Mouse (Mus musculus) midbrain, postnatal 0 days (tissue): ENCODE data around the gene Bzw1. TPM values are rescaled to one million over a fixed set of nuclear protein-coding genes. Genes with fewer than 3 reads are reported as not detected.

Source experiments
- ATAC-seq: fragments of 200-750 bp; cut with Nextera tagmentation; 2 replicates; pipeline ENCODE4 v1.8.0; 2017; ENCODE audit warnings: moderate number of reproducible peaks, mild to moderate bottlenecking, moderate TSS enrichment, moderate library complexity; ENCODE audit not compliant: low FRiP score
- DNase-seq: peaks from one replicate; pipeline ENCODE4 v3.0.0-alpha.2; 2015; ENCODE audit warnings: low spot score
- H3K27ac ChIP-seq: fragments of 300-500 bp; sonication (generic); 2 replicates; pipeline ENCODE4 v1.5.1; 2014; ENCODE audit warnings: low read depth, mild to moderate bottlenecking, low read length, mixed read lengths
- H3K27me3 ChIP-seq: fragments of 300-500 bp; sonication (generic); 2 replicates; pipeline ENCODE4 v1.6.1; 2014; ENCODE audit warnings: low read length, control low read depth, mixed read lengths; ENCODE audit not compliant: insufficient read depth
- H3K36me3 ChIP-seq: fragments of 300-500 bp; sonication (generic); 2 replicates; pipeline ENCODE4 v1.6.1; 2014; ENCODE audit warnings: low read length, control low read depth, mixed read lengths; ENCODE audit not compliant: insufficient read depth
- H3K4me1 ChIP-seq: fragments of 300-500 bp; sonication (generic); 2 replicates; pipeline ENCODE4 v1.6.1; 2014; ENCODE audit warnings: mild to moderate bottlenecking, control low read depth, antibody characterized with exemption, low read length, mixed read lengths; ENCODE audit not compliant: insufficient read depth
- H3K4me2 ChIP-seq: fragments of 300-500 bp; sonication (generic); 2 replicates; pipeline ENCODE4 v1.6.1; 2014; ENCODE audit warnings: low read depth, mild to moderate bottlenecking, low read length, mixed read lengths; ENCODE audit not compliant: poor library complexity, severe bottlenecking
- H3K4me3 ChIP-seq: fragments of 300-500 bp; sonication (generic); 2 replicates; pipeline ENCODE4 v1.5.1; 2014; ENCODE audit warnings: low read depth, mild to moderate bottlenecking, low read length, moderate library complexity
- H3K9ac ChIP-seq: fragments of 300-500 bp; sonication (generic); replicated peaks from 2 replicates; pipeline ENCODE4 v1.6.1; 2014; ENCODE audit warnings: mild to moderate bottlenecking, low read length, moderate library complexity, mixed read lengths; ENCODE audit not compliant: poor library complexity, severe bottlenecking
- H3K9me3 ChIP-seq: fragments of 300-500 bp; sonication (generic); 2 replicates; pipeline ENCODE4 v1.6.1; 2016; ENCODE audit warnings: low read length, control low read depth
- CTCF ChIP-seq: IDR thresholded peaks from 2 replicates; pipeline ENCODE4 v1.5.1; 2016; ENCODE audit warnings: antibody characterized with exemption, mild to moderate bottlenecking
- WGBS: fragments of 180-500 bp; shearing (Covaris S2); extraction: QIAGEN DNeasy Blood & Tissue Kit; methylation state at CpG from one replicate; pipeline ENCODE4 v1.1.7; 2014; 5-methylcytosine and 5-hydroxymethylcytosine counted together
- polyA plus RNA-seq: library from polyadenylated mRNA; unstranded; fragments of >200 nt; fragmentation: Nextera tagmentation; extraction: Ambion mirVana; gene quantifications from 2 replicates; pipeline ENCODE4 v1.2.1, GENCODE M21; 2015
- total RNA-seq: library from RNA; depleted of rRNA; stranded (reverse); fragments of >200 nt; gene quantifications from 2 replicates; pipeline ENCODE4 v1.2.3, GENCODE M21; 2014

The Bzw1 gene
- total and polyA plus RNA-seq, 2 experiments from 2014 or later: 251 to 364 TPM

GRCm38 (mm10) chr1:58420032-58420431, 27.3 kb downstream of the Bzw1 start:
- ATAC-seq: no peak
- DNase-seq: no peak
- H3K4me3 ChIP-seq: no peak overlapping the region
- H3K4me2 ChIP-seq: no peak overlapping the region
- no peaks in the 10 kb centered on the region; the same call in 1 of the 2 replicates for H3K4me1 ChIP-seq
- TF ChIP-seq CTCF: no peak
- no peak overlapping the region for H3K9ac ChIP-seq
- H3K9me3 ChIP-seq: no peaks in the 10 kb centered on the region
- 79% methylated on average over 10 of the region's 10 CpGs for WGBS
- no peak overlapping the region for H3K27ac ChIP-seq
- no peaks in the 10 kb centered on the region for H3K27me3 ChIP-seq
- H3K36me3 ChIP-seq: peaks cover 35% of the 10 kb centered on the region

GRCm38 (mm10) chr1:58420961-58421360, 28.3 kb downstream of the Bzw1 start:
- WGBS: 59% methylated on average over 7 of the region's 7 CpGs
- Histone ChIP-seq H3K36me3 (peaks cover 29% of the 10 kb centered on the region), H3K9ac (no peak overlapping the region), H3K27ac (no peak overlapping the region), H3K27me3 (no peaks in the 10 kb centered on the region), H3K4me3 (no peak overlapping the region), H3K4me2 (0 out of 2 replicates have a peak overlapping the region, but pooled peaks have one; percentile 9), H3K4me1 (no peaks in the 10 kb centered on the region; the same call in 1 of the 2 replicates), H3K9me3 (no peaks in the 10 kb centered on the region)
- no peak for TF ChIP-seq CTCF
- DNase-seq (no peak), ATAC-seq (no peak)

DNA sequence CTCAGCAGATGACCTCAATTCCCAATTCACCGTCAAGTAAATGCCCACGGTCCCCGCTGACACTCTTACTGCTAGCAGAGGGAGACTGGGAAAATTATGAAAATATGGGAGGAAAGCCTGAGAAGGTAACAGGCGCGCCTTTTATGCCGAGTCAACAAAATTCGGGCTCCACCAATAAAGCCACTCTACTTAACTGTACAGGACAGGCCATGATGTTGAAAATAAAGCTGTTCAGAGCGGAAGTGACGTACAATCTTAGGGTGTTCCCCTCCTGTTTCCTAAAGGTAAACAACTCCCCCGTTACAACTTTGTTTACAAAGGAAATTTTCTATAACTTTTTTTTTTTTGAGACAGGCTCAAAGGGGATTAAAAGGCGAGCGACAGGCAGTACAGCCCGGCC, 30.2 kb downstream of the Bzw1 start:
- H3K4me1 ChIP-seq: no peaks in the 10 kb centered on the region; the same call in 1 of the 2 replicates
- DNase-seq (peak; percentile 83), ATAC-seq (peak; percentile 65)
- no peaks in the 10 kb centered on the region for H3K27me3 ChIP-seq
- peak overlapping the region; percentile 100 for H3K9ac ChIP-seq
- no peaks in the 10 kb centered on the region for H3K9me3 ChIP-seq
- peak overlapping the region; percentile 96 for H3K4me3 ChIP-seq
- TF ChIP-seq CTCF: no peak
- H3K27ac ChIP-seq: peak overlapping the region; percentile 100
- 5% methylated on average over 13 of the region's 13 CpGs for WGBS
- peaks cover 14% of the 10 kb centered on the region for H3K36me3 ChIP-seq
- peak overlapping the region; percentile 69 for H3K4me2 ChIP-seq

- Histone ChIP-seq H3K4me1 (no peaks in the 10 kb centered on the region; the same call in 1 of the 2 replicates), H3K9ac (peak within 1 kb of the TSS; percentile 100), H3K4me2 (peak within 1 kb of the TSS; percentile 69), H3K9me3 (no peaks in the 10 kb centered on the region), H3K27ac (peak within 1 kb of the TSS; percentile 100), H3K36me3 (peaks cover 9% of the 10 kb centered on the region), H3K4me3 (peak within 1 kb of the TSS; percentile 96), H3K27me3 (no peaks in the 10 kb centered on the region)
- under 1% methylated on average over 77 of the region's 79 CpGs for WGBS
- DNase-seq (peak; percentile 96), ATAC-seq (peak; percentile 94)
- no peak for TF ChIP-seq CTCF
These were observed 30.9 kb downstream of the Bzw1 start, which contains the start of gene Clk1 for GRCm38 (mm10) chr1:58423371-58424248. TSS of gene Clk1 (minus strand) at chr1:58424066.

- no peak overlapping the region for H3K9ac ChIP-seq
- H3K36me3 ChIP-seq: peaks cover 9% of the 10 kb centered on the region
- H3K4me1 ChIP-seq: no peaks in the 10 kb centered on the region; the same call in 1 of the 2 replicates
- no peak overlapping the region for H3K27ac ChIP-seq
- no peak for ATAC-seq
- TF ChIP-seq CTCF: no peak
- no peak overlapping the region; the same call in 1 of the 2 replicates for H3K4me2 ChIP-seq
- DNase-seq: no peak
- H3K9me3 ChIP-seq: no peaks in the 10 kb centered on the region
- H3K27me3 ChIP-seq: no peaks in the 10 kb centered on the region
- 81% methylated on average over 3 of the region's 3 CpGs for WGBS
- no peak overlapping the region for H3K4me3 ChIP-seq
These were observed 31.9 kb downstream of the Bzw1 start for GRCm38 (mm10) chr1:58424551-58424950.

DNA sequence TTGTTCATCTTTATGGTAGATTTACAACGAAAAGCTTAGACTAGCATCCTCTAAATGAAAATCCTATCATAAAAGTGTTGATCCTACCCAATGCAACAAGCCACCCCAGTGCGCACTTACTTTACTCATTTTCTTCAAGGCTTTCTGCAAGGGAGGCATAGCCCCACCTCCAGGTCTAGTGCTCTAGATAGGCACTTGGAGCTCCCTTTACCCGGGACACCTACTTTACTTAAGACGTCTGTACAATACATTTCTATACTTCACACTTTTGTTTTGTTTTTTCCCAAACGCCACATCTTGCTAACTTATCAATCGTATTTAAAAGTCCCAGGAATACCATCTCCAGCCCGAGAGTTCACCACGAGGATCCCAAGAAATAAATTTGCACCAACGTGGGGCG, 52.0 kb downstream of the Bzw1 start:
- 11% methylated on average over 10 of the region's 10 CpGs for WGBS
- ATAC-seq: no peak

More for the DNA sequence above, 52.0 kb downstream of the Bzw1 start:
- H3K4me3 ChIP-seq: peak overlapping the region; percentile 66
- H3K27me3 ChIP-seq: no peaks in the 10 kb centered on the region
- H3K9me3 ChIP-seq: no peaks in the 10 kb centered on the region
- peak overlapping the region; percentile 58 for H3K4me2 ChIP-seq
- DNase-seq: no peak
- H3K4me1 ChIP-seq: peaks cover 7% of the 10 kb centered on the region; the same call in 1 of the 2 replicates
- H3K9ac ChIP-seq: peak overlapping the region; percentile 83
- TF ChIP-seq CTCF: no peak
- peaks cover 14% of the 10 kb centered on the region; the same call in 1 of the 2 replicates for H3K36me3 ChIP-seq
- peak overlapping the region; percentile 87 for H3K27ac ChIP-seq
